Comparison of ENCODE assay signal across 35 mouse cellular contexts in genomic region chr17:48269833-48270232, GRCm38 (mm10). TPM values are rescaled to one million over a fixed set of nuclear protein-coding genes. Genes with fewer than 3 reads are reported as not detected.
DNase-seq lines count a peak whose midpoint lies in the region; ATAC-seq and TF ChIP-seq lines count a peak whose summit lies in the region.
"Had no signal": no experiment of that assay in that cellular context is flagged by ENCODE, and none has a peak within 500 bp of the region (broad histone marks: within the 10 kb centered on the region; RNA-seq: fewer than 3 reads in every experiment).

No protein-coding gene starts in this region.

- peak overlapping the region; percentile 48 for H3K4me2 ChIP-seq in heart, embryonic 13.5 days
- peak overlapping the region; percentile 59; the same call in 1 of the 2 replicates for H3K4me2 ChIP-seq in liver, embryonic 14.5 days (ENCODE audit: low read depth)
- no peak overlapping the region for H3K4me2 ChIP-seq in liver, postnatal 0 days (ENCODE audit: low read depth, low read length)
- H3K4me2 ChIP-seq in liver, embryonic 15.5 days = no peak overlapping the region; the same call in 1 of the 2 replicates
- H3K4me2 ChIP-seq: embryonic facial prominence, embryonic 13.5 days; heart, embryonic 11.5 days; heart, embryonic 15.5 days; hindbrain, embryonic 13.5 days had no signal

- DNase-seq in heart, adult 8-10 months (ENCODE audit: low spot score) = no peak
- no peak for DNase-seq in liver, embryonic 14.5 days (ENCODE audit: low read depth in 3 of 3, low spot score in 3 of 3)
- no peak for DNase-seq in liver, postnatal 0 days
- no peak for DNase-seq in embryo, embryonic 9.5 days (ENCODE audit: extremely low spot score)
- no peak for DNase-seq in adrenal gland, adult (ENCODE audit: inconsistent age in 2 of 2, low spot score in 1 of 2)
- DNase-seq: adrenal gland, adult 2 months; adrenal gland, postnatal 14 days; cerebellum, adult 11 months; cerebellum, adult 2 months; cerebellum, adult 9-11 months; cerebellum, postnatal 25 days; forebrain, postnatal 0 days; gastrocnemius, adult 2 months; gastrocnemius, postnatal 14 days; heart, adult 11 months; heart, postnatal 10 days; heart, postnatal 36 days had no signal

- no peak for TF ChIP-seq EP300 in liver, embryonic 14.5 days (IDR thresholded peaks at IDR 0.05; ENCODE audit: low read depth)
- no peak for TF ChIP-seq EP300 in liver, postnatal 0 days (IDR thresholded peaks at IDR 0.05; ENCODE audit: low read depth)

- WGBS in heart, embryonic 13.5 days = 68% methylated on average over 4 of the region's 4 CpGs
- 42% methylated on average over 4 of the region's 4 CpGs for WGBS in liver, embryonic 14.5 days (ENCODE audit: insufficient replicate concordance)
- WGBS in liver, postnatal 0 days (ENCODE audit: insufficient replicate concordance) = 55% methylated on average over 4 of the region's 4 CpGs
- WGBS in liver, embryonic 15.5 days (ENCODE audit: insufficient replicate concordance) = 46% methylated on average over 4 of the region's 4 CpGs

- H3K9me3 ChIP-seq in heart, embryonic 13.5 days = no peaks in the 10 kb centered on the region
- no peaks in the 10 kb centered on the region for H3K9me3 ChIP-seq in liver, embryonic 14.5 days (ENCODE audit: control insufficient read depth, low read length)
- no peaks in the 10 kb centered on the region for H3K9me3 ChIP-seq in liver, postnatal 0 days (ENCODE audit: low read length)
- H3K9me3 ChIP-seq in liver, embryonic 15.5 days (replicated peaks) = no peaks in the 10 kb centered on the region
- H3K9me3 ChIP-seq: embryonic facial prominence, embryonic 10.5 days; embryonic facial prominence, embryonic 13.5 days; heart, embryonic 15.5 days; hindbrain, embryonic 10.5 days; hindbrain, embryonic 13.5 days had no signal

- no peaks in the 10 kb centered on the region for H3K27me3 ChIP-seq in heart, embryonic 13.5 days (replicated peaks)
- no peaks in the 10 kb centered on the region for H3K27me3 ChIP-seq in liver, embryonic 14.5 days (ENCODE audit: control insufficient read depth, insufficient read depth, low read length)
- no peaks in the 10 kb centered on the region for H3K27me3 ChIP-seq in liver, postnatal 0 days (ENCODE audit: insufficient read depth, low read length)
- no peaks in the 10 kb centered on the region for H3K27me3 ChIP-seq in liver, embryonic 15.5 days
- H3K27me3 ChIP-seq: embryonic facial prominence, embryonic 13.5 days; heart, embryonic 15.5 days; hindbrain, embryonic 13.5 days had no signal

- TF ChIP-seq CTCF in liver, embryonic 14.5 days (IDR thresholded peaks at IDR 0.05; ENCODE audit: low read depth) = no peak
- TF ChIP-seq CTCF in liver, postnatal 0 days (IDR thresholded peaks at IDR 0.05; ENCODE audit: low read depth) = no peak

- no peaks in the 10 kb centered on the region for H3K36me3 ChIP-seq in heart, embryonic 13.5 days
- H3K36me3 ChIP-seq in liver, embryonic 14.5 days (replicated peaks; ENCODE audit: control insufficient read depth, insufficient read depth, low read depth) = no peaks in the 10 kb centered on the region
- no peaks in the 10 kb centered on the region for H3K36me3 ChIP-seq in liver, postnatal 0 days (replicated peaks; ENCODE audit: insufficient read depth, low read length)
- no peaks in the 10 kb centered on the region for H3K36me3 ChIP-seq in liver, embryonic 15.5 days (replicated peaks)
- H3K36me3 ChIP-seq: embryonic facial prominence, embryonic 10.5 days; embryonic facial prominence, embryonic 13.5 days; heart, embryonic 15.5 days; hindbrain, embryonic 10.5 days; hindbrain, embryonic 13.5 days had no signal

- no peaks in the 10 kb centered on the region for H3K4me1 ChIP-seq in heart, embryonic 13.5 days
- H3K4me1 ChIP-seq in liver, embryonic 14.5 days (replicated peaks; ENCODE audit: control insufficient read depth in 2 of 2, insufficient read depth in 2 of 2, low read length in 1 of 2) = peaks cover 59 to 66% of the 10 kb centered on the region in 2 experiments
- H3K4me1 ChIP-seq in liver, postnatal 0 days (ENCODE audit: insufficient read depth) = peaks cover 36% of the 10 kb centered on the region
- H3K4me1 ChIP-seq in liver, embryonic 15.5 days (replicated peaks) = peaks cover 80% of the 10 kb centered on the region
- H3K4me1 ChIP-seq: embryonic facial prominence, embryonic 10.5 days; embryonic facial prominence, embryonic 13.5 days; heart, embryonic 15.5 days; hindbrain, embryonic 13.5 days had no signal

- H3K4me3 ChIP-seq in heart, embryonic 13.5 days = no peak overlapping the region
- no peak overlapping the region for H3K4me3 ChIP-seq in liver, embryonic 14.5 days (ENCODE audit: insufficient read depth in 1 of 2, low read depth in 2 of 2, low read length in 2 of 2)
- H3K4me3 ChIP-seq in liver, postnatal 0 days (ENCODE audit: low read depth, low read length) = no peak overlapping the region
- H3K4me3 ChIP-seq in liver, embryonic 15.5 days (replicated peaks) = no peak overlapping the region
- H3K4me3 ChIP-seq: embryonic facial prominence, embryonic 10.5 days; embryonic facial prominence, embryonic 13.5 days; gastrocnemius, adult 2 months; heart, embryonic 15.5 days; hindbrain, embryonic 10.5 days; hindbrain, embryonic 13.5 days had no signal

- ATAC-seq in heart, embryonic 13.5 days (ENCODE audit: extremely low read depth, insufficient number of reproducible peaks, low FRiP score, low TSS enrichment) = no peak
- no peak for ATAC-seq in liver, embryonic 14.5 days (ENCODE audit: insufficient read depth)
- no peak for ATAC-seq in liver, postnatal 0 days
- ATAC-seq in liver, embryonic 15.5 days (ENCODE audit: insufficient read depth) = no peak
- ATAC-seq: CD4-positive, CD25-positive, alpha-beta regulatory T cell, adult 4 months; forebrain, embryonic 14.5 days; forebrain, postnatal 0 days; hindbrain, embryonic 16.5 days; inflammation-experienced regulatory T-cells, adult 6 months; intestine, embryonic 16.5 days; Patski had no signal

- no peak overlapping the region for H3K27ac ChIP-seq in heart, embryonic 13.5 days (replicated peaks)
- no peak overlapping the region for H3K27ac ChIP-seq in liver, embryonic 14.5 days
- H3K27ac ChIP-seq in liver, postnatal 0 days (ENCODE audit: low read depth) = no peak overlapping the region
- peak overlapping the region; percentile 94; the same call in 1 of the 2 replicates for H3K27ac ChIP-seq in liver, embryonic 15.5 days (replicated peaks)
- H3K27ac ChIP-seq: embryonic facial prominence, embryonic 10.5 days; embryonic facial prominence, embryonic 13.5 days; gastrocnemius, adult 2 months; heart, embryonic 15.5 days; hindbrain, embryonic 10.5 days; hindbrain, embryonic 13.5 days had no signal

- H3K9ac ChIP-seq in heart, embryonic 13.5 days = no peak overlapping the region
- H3K9ac ChIP-seq in liver, embryonic 14.5 days (replicated peaks) = no peak overlapping the region
- no peak overlapping the region for H3K9ac ChIP-seq in liver, postnatal 0 days (replicated peaks)
- no peak overlapping the region for H3K9ac ChIP-seq in liver, embryonic 15.5 days
- H3K9ac ChIP-seq: embryonic facial prominence, embryonic 13.5 days; forebrain, postnatal 0 days; heart, embryonic 15.5 days; hindbrain, embryonic 13.5 days had no signal

RNA-seq across cellular contexts. Expression of gene Treml4, which starts 5.7 kb away (rescaled TPM):
- polyA plus RNA-seq in heart, embryonic 13.5 days (2015; fragmentation: Nextera tagmentation; extraction: Ambion mirVana) = 0.22 and 0.59 TPM in 2 replicates
- total RNA-seq in heart, adult 8-10 months (2022) = under 1 TPM in 2 of 4 experiments, not detected in 2; 0.17 to 0.19 TPM
- polyA plus RNA-seq in liver, embryonic 14.5 days (2012; rRNA removed) = 4.3 and 4.6 TPM in 2 replicates
- polyA plus RNA-seq in liver, embryonic 14.5 days (2014; fragmentation: Nextera tagmentation; extraction: Ambion mirVana) = 3.3 and 5.7 TPM in 2 replicates
- 7.9 and 9.2 TPM in 2 replicates for polyA plus RNA-seq in liver, postnatal 0 days (2015; fragmentation: Nextera tagmentation; extraction: Ambion mirVana)
- polyA plus RNA-seq in liver, embryonic 15.5 days (2015; fragmentation: Nextera tagmentation; extraction: Ambion mirVana) = 5.0 and 5.1 TPM in 2 replicates
- total RNA-seq: common myeloid progenitor, adult 5-6 weeks; forebrain, postnatal 0 days; gastrocnemius, adult 2 months; gastrocnemius, postnatal 14 days had no signal
- polyA plus RNA-seq: C2C12; forebrain, embryonic 11.5 days; forebrain, postnatal 0 days; hindbrain, embryonic 10.5 days; hindbrain, embryonic 13.5 days; Patski had no signal

RNA-seq across cellular contexts. Expression of gene Trem3, which starts 22.3 kb away (rescaled TPM):
- not detected in 2 replicates for polyA plus RNA-seq in heart, embryonic 13.5 days (2015; fragmentation: Nextera tagmentation; extraction: Ambion mirVana)
- total RNA-seq in heart, adult 8-10 months (2022) = not detected
- polyA plus RNA-seq in liver, embryonic 14.5 days (2012; rRNA removed) = 1.2 and 1.6 TPM in 2 replicates
- 2.8 and 4.1 TPM in 2 replicates for polyA plus RNA-seq in liver, embryonic 14.5 days (2014; fragmentation: Nextera tagmentation; extraction: Ambion mirVana)
- polyA plus RNA-seq in liver, postnatal 0 days (2015; fragmentation: Nextera tagmentation; extraction: Ambion mirVana) = 12.2 and 14.3 TPM in 2 replicates
- polyA plus RNA-seq in liver, embryonic 15.5 days (2015; fragmentation: Nextera tagmentation; extraction: Ambion mirVana) = 8.7 and 9.5 TPM in 2 replicates
- total RNA-seq: forebrain, postnatal 0 days; gastrocnemius, adult 2 months; gastrocnemius, postnatal 14 days; heart, postnatal 10 days; heart, postnatal 36 days had no signal
- polyA plus RNA-seq: adrenal gland, adult 2 months; C2C12; CD4-positive, CD25-positive, alpha-beta regulatory T cell, adult 4 months; cerebellum, adult 2 months; embryonic facial prominence, embryonic 10.5 days; embryonic facial prominence, embryonic 13.5 days; forebrain, embryonic 11.5 days; forebrain, embryonic 14.5 days; forebrain, postnatal 0 days; heart, embryonic 11.5 days; hindbrain, embryonic 10.5 days; hindbrain, embryonic 13.5 days; hindbrain, embryonic 16.5 days; inflammation-experienced regulatory T-cells, adult 6 months had no signal

RNA-seq across cellular contexts. Expression of gene Treml2, which starts 29.5 kb away (rescaled TPM):
- 0.37 and 0.52 TPM in 2 replicates for polyA plus RNA-seq in heart, embryonic 13.5 days (2015; fragmentation: Nextera tagmentation; extraction: Ambion mirVana)
- total RNA-seq in heart, adult 8-10 months (2022) = under 1 TPM; 0.56 to 0.82 (median 0.64) TPM
- polyA plus RNA-seq in liver, embryonic 14.5 days (2012; rRNA removed) = 10.6 and 10.7 TPM in 2 replicates
- 2.1 and 2.7 TPM in 2 replicates for polyA plus RNA-seq in liver, embryonic 14.5 days (2014; fragmentation: Nextera tagmentation; extraction: Ambion mirVana)
- 2.0 and 2.7 TPM in 2 replicates for polyA plus RNA-seq in liver, postnatal 0 days (2015; fragmentation: Nextera tagmentation; extraction: Ambion mirVana)
- polyA plus RNA-seq in liver, embryonic 15.5 days (2015; fragmentation: Nextera tagmentation; extraction: Ambion mirVana) = 3.7 and 3.8 TPM in 2 replicates
- total RNA-seq: gastrocnemius, adult 2 months had no signal
- polyA plus RNA-seq: C2C12; forebrain, embryonic 14.5 days; hindbrain, embryonic 16.5 days; Patski had no signal

RNA-seq across cellular contexts. Expression of gene Trem1, which starts 37.3 kb away (rescaled TPM):
- polyA plus RNA-seq in heart, embryonic 13.5 days (2015; fragmentation: Nextera tagmentation; extraction: Ambion mirVana) = 0.05 and 0.13 TPM in 2 replicates
- total RNA-seq in heart, adult 8-10 months (2022) = under 1 TPM in 2 of 4 experiments, not detected in 2; 0.12 to 0.49 TPM
- 0.32 TPM in 2 replicates for polyA plus RNA-seq in liver, embryonic 14.5 days (2012; rRNA removed)
- polyA plus RNA-seq in liver, embryonic 14.5 days (2014; fragmentation: Nextera tagmentation; extraction: Ambion mirVana) = 0.58 and 0.84 TPM in 2 replicates
- polyA plus RNA-seq in liver, postnatal 0 days (2015; fragmentation: Nextera tagmentation; extraction: Ambion mirVana) = 1.6 and 2.1 TPM in 2 replicates
- 1.5 and 2.0 TPM in 2 replicates for polyA plus RNA-seq in liver, embryonic 15.5 days (2015; fragmentation: Nextera tagmentation; extraction: Ambion mirVana)
- total RNA-seq: gastrocnemius, adult 2 months; gastrocnemius, postnatal 14 days; heart, postnatal 36 days had no signal
- polyA plus RNA-seq: adrenal gland, adult 2 months; C2C12; CD4-positive, CD25-positive, alpha-beta regulatory T cell, adult 4 months; embryonic facial prominence, embryonic 10.5 days; forebrain, embryonic 11.5 days; forebrain, embryonic 14.5 days; frontal cortex, adult 2 months; hindbrain, embryonic 10.5 days; hindbrain, embryonic 13.5 days; hindbrain, embryonic 16.5 days; inflammation-experienced regulatory T-cells, adult 6 months; Patski had no signal

RNA-seq across cellular contexts. Expression of gene B430306N03Rik, which starts 46.1 kb away (rescaled TPM):
- polyA plus RNA-seq in heart, embryonic 13.5 days (2015; fragmentation: Nextera tagmentation; extraction: Ambion mirVana) = 0.17 and 0.24 TPM in 2 replicates
- 1 to 10 TPM in 1 of 4 experiments, under 1 TPM in 3; 0.12 to 1.1 (median 0.16) TPM for total RNA-seq in heart, adult 8-10 months (2022)
- polyA plus RNA-seq in liver, embryonic 14.5 days (2012; rRNA removed) = 1.8 and 2.4 TPM in 2 replicates
- 1.9 and 2.6 TPM in 2 replicates for polyA plus RNA-seq in liver, embryonic 14.5 days (2014; fragmentation: Nextera tagmentation; extraction: Ambion mirVana)
- 4.7 and 5.1 TPM in 2 replicates for polyA plus RNA-seq in liver, postnatal 0 days (2015; fragmentation: Nextera tagmentation; extraction: Ambion mirVana)
- 3.9 and 4.3 TPM in 2 replicates for polyA plus RNA-seq in liver, embryonic 15.5 days (2015; fragmentation: Nextera tagmentation; extraction: Ambion mirVana)
- total RNA-seq: gastrocnemius, adult 2 months had no signal
- polyA plus RNA-seq: C2C12; embryonic facial prominence, embryonic 10.5 days; embryonic facial prominence, embryonic 13.5 days; forebrain, embryonic 11.5 days; forebrain, embryonic 14.5 days had no signal

Comparison
In these comparisons a context has a peak if more than half of its experiments do, and no peak if none do; other contexts are left out.
1. H3K4me2 ChIP-seq: peak in heart, embryonic 13.5 days (single experiment) and liver, embryonic 14.5 days (single experiment); none in liver, postnatal 0 days (single experiment) and liver, embryonic 15.5 days (single experiment).